Mouse (Mus musculus) lung, postnatal 25 days (tissue): ENCODE measurements around the gene Sept6.

Experiments used
- DNase-seq: peaks from one replicate; pipeline ENCODE4 v3.0.0; 2022; ENCODE audit warnings: low spot score

Sept6 gene

GRCm38 (mm10) chrX:36991694-36992093, at the start of gene Sept6:
Sept6 (minus strand) TSS chrX:36991794.
- no peak for DNase-seq

GRCm38 (mm10) chrX:37028378-37028777, 36.8 kb upstream of the Sept6 start:
- no peak for DNase-seq

GRCm38 (mm10) chrX:37023652-37024309, 32.2 kb upstream of the Sept6 start:
- no peak for DNase-seq

GRCm38 (mm10) chrX:37022690-37023089, 31.1 kb upstream of the Sept6 start:
- peak; percentile 40 for DNase-seq

GRCm38 (mm10) chrX:37019045-37019444, 27.5 kb upstream of the Sept6 start:
- DNase-seq, result no peak

- no peak for DNase-seq
Observed at GRCm38 (mm10) chrX:37018150-37018654, 26.6 kb upstream of the Sept6 start.

GRCm38 (mm10) chrX:37013870-37014269, 22.3 kb upstream of the Sept6 start:
- no peak for DNase-seq

- DNase-seq, result no peak
Observed at GRCm38 (mm10) chrX:36991039-36991438, 555 bp downstream of the Sept6 start.

- DNase-seq, result no peak
Observed at GRCm38 (mm10) chrX:36989752-36990404, 1.7 kb downstream of the Sept6 start.

- DNase-seq, result peak; percentile 70
Observed at GRCm38 (mm10) chrX:36989234-36989751, 2.3 kb downstream of the Sept6 start.

GRCm38 (mm10) chrX:36988754-36989153, 2.8 kb downstream of the Sept6 start:
- DNase-seq, result no peak

GRCm38 (mm10) chrX:36987851-36988250, 3.7 kb downstream of the Sept6 start:
- no peak for DNase-seq

- DNase-seq, result no peak
Observed at GRCm38 (mm10) chrX:36985041-36985440, 6.6 kb downstream of the Sept6 start.

- no peak for DNase-seq
Observed at GRCm38 (mm10) chrX:36983654-36984311, 7.8 kb downstream of the Sept6 start.

- DNase-seq, result no peak
Observed at GRCm38 (mm10) chrX:36982892-36983653, 8.5 kb downstream of the Sept6 start.

GRCm38 (mm10) chrX:36980563-36981187, 10.9 kb downstream of the Sept6 start:
- DNase-seq, result peak; percentile 43

- DNase-seq, result no peak
Observed at GRCm38 (mm10) chrX:36977863-36978262, 13.7 kb downstream of the Sept6 start.

GRCm38 (mm10) chrX:36976980-36977379, 14.6 kb downstream of the Sept6 start:
- DNase-seq, result no peak

- DNase-seq, result no peak
Observed at GRCm38 (mm10) chrX:36976272-36976671, 15.3 kb downstream of the Sept6 start.

GRCm38 (mm10) chrX:36974905-36975304, 16.7 kb downstream of the Sept6 start:
- no peak for DNase-seq

GRCm38 (mm10) chrX:36972951-36973471, 18.6 kb downstream of the Sept6 start:
- DNase-seq, result no peak
